ENCODE assay signal across 8 mouse cellular contexts in genomic region chr7:101348312-101348711, GRCm38 (mm10). TPM values are rescaled to one million over a fixed set of nuclear protein-coding genes. Genes with fewer than 3 reads are reported as not detected.
DNase-seq lines count a peak whose midpoint lies in the region; ATAC-seq lines count a peak whose summit lies in the region.

No protein-coding gene starts in this region.

- ATAC-seq in lung, embryonic 16.5 days (ENCODE audit: low read depth): no peak
- ATAC-seq in forebrain, embryonic 11.5 days (replicated peaks; ENCODE audit: low FRiP score): no peak
- ATAC-seq in neural tube, embryonic 13.5 days (ENCODE audit: low read depth): peak; percentile 43

- DNase-seq in lung, postnatal 10 days: no peak
- DNase-seq in forebrain, embryonic 11.5 days (ENCODE audit: low spot score): no peak
- DNase-seq in kidney, postnatal 36 days: peak; percentile 50 to 54
- DNase-seq in T-cell, adult 2 months (ENCODE audit: low spot score): no peak
- DNase-seq in Muller cell, postnatal 12 days (ENCODE audit: inconsistent ontology term): no peak
- DNase-seq in gastrocnemius, postnatal 25 days: no peak

- peak overlapping the region; percentile 68 for H3K9ac ChIP-seq in lung, embryonic 16.5 days (ENCODE audit: low read length)
- peak overlapping the region; percentile 61 for H3K9ac ChIP-seq in forebrain, embryonic 11.5 days (ENCODE audit: low read length)
- peak overlapping the region; percentile 67 for H3K9ac ChIP-seq in neural tube, embryonic 13.5 days

- H3K4me1 ChIP-seq in lung, embryonic 16.5 days (replicated peaks; ENCODE audit: control insufficient read depth, insufficient read depth, low read length): peaks cover 13% of the 10 kb centered on the region
- peaks cover 11% of the 10 kb centered on the region; the same call in 1 of the 2 replicates for H3K4me1 ChIP-seq in forebrain, embryonic 11.5 days (replicated peaks; ENCODE audit: control insufficient read depth, insufficient read depth, low read length)
- H3K4me1 ChIP-seq in neural tube, embryonic 13.5 days (replicated peaks): peaks cover 12% of the 10 kb centered on the region

- H3K4me3 ChIP-seq in lung, embryonic 16.5 days (ENCODE audit: low read length): peak overlapping the region; percentile 50
- H3K4me3 ChIP-seq in forebrain, embryonic 11.5 days (ENCODE audit: low read depth, low read length): peak overlapping the region; percentile 51
- H3K4me3 ChIP-seq in neural tube, embryonic 13.5 days: peak overlapping the region; percentile 50

- no peak overlapping the region for H3K27ac ChIP-seq in lung, embryonic 16.5 days (ENCODE audit: low read length)
- no peak overlapping the region for H3K27ac ChIP-seq in forebrain, embryonic 11.5 days (ENCODE audit: low read depth, low read length)
- no peak overlapping the region for H3K27ac ChIP-seq in neural tube, embryonic 13.5 days (replicated peaks)

- peak overlapping the region; percentile 91 for H3K4me2 ChIP-seq in lung, embryonic 16.5 days (ENCODE audit: low read depth, low read length)
- H3K4me2 ChIP-seq in forebrain, embryonic 11.5 days (ENCODE audit: low read depth, low read length, severe bottlenecking): peak overlapping the region; percentile 96
- H3K4me2 ChIP-seq in neural tube, embryonic 13.5 days: peak overlapping the region; percentile 90

- 3% methylated on average over 13 of the region's 13 CpGs for WGBS in lung, embryonic 16.5 days
- 3% methylated on average over 13 of the region's 13 CpGs for WGBS in forebrain, embryonic 11.5 days
- WGBS in neural tube, embryonic 13.5 days: 6% methylated on average over 13 of the region's 13 CpGs

- no peaks in the 10 kb centered on the region for H3K9me3 ChIP-seq in lung, embryonic 16.5 days (ENCODE audit: control insufficient read depth, low read length)
- no peaks in the 10 kb centered on the region for H3K9me3 ChIP-seq in forebrain, embryonic 11.5 days (ENCODE audit: control insufficient read depth, low read length)
- no peaks in the 10 kb centered on the region for H3K9me3 ChIP-seq in neural tube, embryonic 13.5 days

- H3K27me3 ChIP-seq in lung, embryonic 16.5 days (ENCODE audit: control insufficient read depth, insufficient read depth, low read depth, low read length): no peaks in the 10 kb centered on the region
- peaks cover 8% of the 10 kb centered on the region for H3K27me3 ChIP-seq in forebrain, embryonic 11.5 days (ENCODE audit: control insufficient read depth, insufficient read depth, low read length)
- H3K27me3 ChIP-seq in neural tube, embryonic 13.5 days: peaks cover 13% of the 10 kb centered on the region

- peaks cover 3% of the 10 kb centered on the region for H3K36me3 ChIP-seq in lung, embryonic 16.5 days (ENCODE audit: control insufficient read depth, insufficient read depth, low read length)
- no peaks in the 10 kb centered on the region for H3K36me3 ChIP-seq in forebrain, embryonic 11.5 days (ENCODE audit: control insufficient read depth, insufficient read depth, low read length)
- H3K36me3 ChIP-seq in neural tube, embryonic 13.5 days: no peaks in the 10 kb centered on the region

RNA-seq across cellular contexts. Expression of gene Arap1, which starts 0.4 kb away (rescaled TPM):
- 115 and 118 TPM in 2 replicates for polyA plus RNA-seq in lung, embryonic 16.5 days (2015; fragmentation: Nextera tagmentation; extraction: Ambion mirVana)
- 10.5 and 14.5 TPM in 2 replicates for polyA plus RNA-seq in forebrain, embryonic 11.5 days (2014; fragmentation: Nextera tagmentation; extraction: Ambion mirVana)
- polyA plus RNA-seq in neural tube, embryonic 13.5 days (2015; fragmentation: Nextera tagmentation; extraction: Ambion mirVana): 11.2 and 11.3 TPM in 2 replicates
- 10 to 100 TPM; 21.3 to 23.7 TPM for total RNA-seq in gastrocnemius, postnatal 25 days (2021)

RNA-seq across cellular contexts. Expression of gene Stard10, which starts 31.4 kb away (rescaled TPM):
- polyA plus RNA-seq in lung, embryonic 16.5 days (2015; fragmentation: Nextera tagmentation; extraction: Ambion mirVana): 43.0 and 46.5 TPM in 2 replicates
- 6.3 and 8.6 TPM in 2 replicates for polyA plus RNA-seq in forebrain, embryonic 11.5 days (2014; fragmentation: Nextera tagmentation; extraction: Ambion mirVana)
- polyA plus RNA-seq in neural tube, embryonic 13.5 days (2015; fragmentation: Nextera tagmentation; extraction: Ambion mirVana): 9.2 and 9.6 TPM in 2 replicates
- 10 to 100 TPM; 36.9 to 42.3 TPM for total RNA-seq in gastrocnemius, postnatal 25 days (2021)

RNA-seq across cellular contexts. Expression of gene Atg16l2, which starts 46.3 kb away (rescaled TPM):
- 19.6 and 22.6 TPM in 2 replicates for polyA plus RNA-seq in lung, embryonic 16.5 days (2015; fragmentation: Nextera tagmentation; extraction: Ambion mirVana)
- 15.9 and 16.4 TPM in 2 replicates for polyA plus RNA-seq in forebrain, embryonic 11.5 days (2014; fragmentation: Nextera tagmentation; extraction: Ambion mirVana)
- polyA plus RNA-seq in neural tube, embryonic 13.5 days (2015; fragmentation: Nextera tagmentation; extraction: Ambion mirVana): 16.5 and 17.7 TPM in 2 replicates
- total RNA-seq in gastrocnemius, postnatal 25 days (2021): 1 to 10 TPM; 6.7 to 7.4 TPM

Comparison
In these comparisons a context has a peak if more than half of its experiments do, and no peak if none do; other contexts are left out.
1. DNase-seq: peak in kidney, postnatal 36 days (2 of 2); none in lung, postnatal 10 days (single experiment), forebrain, embryonic 11.5 days (single experiment), T-cell, adult 2 months (single experiment), Muller cell, postnatal 12 days (single experiment) and gastrocnemius, postnatal 25 days (single experiment).
2. Peak in every context shown above with its lines, with median percentiles within 50 percentile points of each other: H3K4me2 ChIP-seq, H3K4me3 ChIP-seq and H3K9ac ChIP-seq.